Comparison of ENCODE assay signal across 20 mouse cellular contexts in the genomic region with DNA sequence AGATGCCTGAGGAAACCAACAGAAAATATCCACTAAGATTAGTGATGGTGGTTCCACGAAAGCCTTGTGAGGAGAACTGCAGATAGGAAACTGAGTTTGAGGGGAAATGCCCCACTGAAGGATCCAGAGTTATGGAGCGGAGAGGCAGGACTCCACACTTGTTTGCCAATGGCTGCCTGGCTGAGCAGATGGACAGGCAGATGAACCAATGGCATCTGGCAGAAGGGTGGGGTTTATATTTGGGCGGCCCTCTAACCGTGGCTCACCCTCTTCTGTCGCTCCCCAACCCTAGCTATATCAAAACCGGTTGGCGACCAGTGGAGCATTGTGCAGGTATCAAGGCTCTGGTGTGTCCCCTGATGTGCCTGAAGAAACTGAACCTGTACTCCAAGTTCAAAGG. TPM values are rescaled to one million over a fixed set of nuclear protein-coding genes. Genes with fewer than 3 reads are reported as not detected.
DNase-seq lines count a peak whose midpoint lies in the region; ATAC-seq and TF ChIP-seq lines count a peak whose summit lies in the region.
"Had no signal": no experiment of that assay in that cellular context is flagged by ENCODE, and none has a peak within 500 bp of the region (broad histone marks: within the 10 kb centered on the region; RNA-seq: fewer than 3 reads in every experiment).

No protein-coding gene starts in this region.

- no peak for TF ChIP-seq EP300 in stomach, postnatal 0 days (optimal IDR thresholded peaks at IDR 0.05)

- no peaks in the 10 kb centered on the region for H3K36me3 ChIP-seq in hindbrain, embryonic 13.5 days
- no peaks in the 10 kb centered on the region for H3K36me3 ChIP-seq in hindbrain, postnatal 0 days (ENCODE audit: insufficient read depth, low read length)
- H3K36me3 ChIP-seq in neural tube, embryonic 13.5 days = no peaks in the 10 kb centered on the region
- H3K36me3 ChIP-seq in neural tube, embryonic 15.5 days = no peaks in the 10 kb centered on the region
- no peaks in the 10 kb centered on the region for H3K36me3 ChIP-seq in stomach, postnatal 0 days (ENCODE audit: control insufficient read depth, insufficient read depth, low read length)
- H3K36me3 ChIP-seq: forebrain, embryonic 12.5 days had no signal

- TF ChIP-seq POLR2A in cerebellum, adult 2 months (IDR thresholded peaks at IDR 0.05; ENCODE audit: borderline replicate concordance, insufficient read depth, low read length) = no peak

- 83% methylated on average over 7 of the region's 7 CpGs for WGBS in cerebellum, adult 2 months
- WGBS in hindbrain, embryonic 13.5 days = 85% methylated on average over 7 of the region's 7 CpGs
- 84% methylated on average over 7 of the region's 7 CpGs for WGBS in hindbrain, postnatal 0 days
- WGBS in neural tube, embryonic 13.5 days = 76% methylated on average over 7 of the region's 7 CpGs
- 87% methylated on average over 7 of the region's 7 CpGs for WGBS in neural tube, embryonic 15.5 days
- 78% methylated on average over 7 of the region's 7 CpGs for WGBS in stomach, postnatal 0 days

- peak overlapping the region; percentile 32 for H3K4me3 ChIP-seq in cerebellum, adult 2 months (replicated peaks; ENCODE audit: insufficient read depth, low read depth, low read length)
- H3K4me3 ChIP-seq in hindbrain, embryonic 13.5 days = 0 out of 2 replicates have a peak overlapping the region, but pooled peaks have one; percentile 16
- no peak overlapping the region for H3K4me3 ChIP-seq in hindbrain, postnatal 0 days (ENCODE audit: low read length)
- no peak overlapping the region for H3K4me3 ChIP-seq in neural tube, embryonic 13.5 days
- H3K4me3 ChIP-seq in neural tube, embryonic 15.5 days (replicated peaks) = peak overlapping the region; percentile 26
- no peak overlapping the region for H3K4me3 ChIP-seq in stomach, postnatal 0 days (ENCODE audit: low read depth, low read length)
- H3K4me3 ChIP-seq: forebrain, embryonic 12.5 days had no signal

- H3K9ac ChIP-seq in hindbrain, embryonic 13.5 days = no peak overlapping the region
- H3K9ac ChIP-seq in hindbrain, postnatal 0 days (replicated peaks; ENCODE audit: low read length) = no peak overlapping the region
- no peak overlapping the region for H3K9ac ChIP-seq in neural tube, embryonic 13.5 days
- no peak overlapping the region for H3K9ac ChIP-seq in neural tube, embryonic 15.5 days (replicated peaks)
- H3K9ac ChIP-seq in stomach, postnatal 0 days (ENCODE audit: low read length) = no peak overlapping the region
- H3K9ac ChIP-seq: forebrain, embryonic 12.5 days; liver, embryonic 14.5 days had no signal

- H3K4me1 ChIP-seq in cerebellum, adult 2 months (ENCODE audit: control insufficient read depth, insufficient read depth, low read length) = no peaks in the 10 kb centered on the region; the same call in 1 of the 2 replicates
- no peaks in the 10 kb centered on the region for H3K4me1 ChIP-seq in hindbrain, embryonic 13.5 days (replicated peaks)
- H3K4me1 ChIP-seq in hindbrain, postnatal 0 days (ENCODE audit: insufficient read depth, low read length) = no peaks in the 10 kb centered on the region
- H3K4me1 ChIP-seq in neural tube, embryonic 13.5 days (replicated peaks) = no peaks in the 10 kb centered on the region
- no peaks in the 10 kb centered on the region for H3K4me1 ChIP-seq in neural tube, embryonic 15.5 days
- no peaks in the 10 kb centered on the region for H3K4me1 ChIP-seq in stomach, postnatal 0 days (replicated peaks; ENCODE audit: control insufficient read depth, insufficient read depth)
- H3K4me1 ChIP-seq: forebrain, embryonic 12.5 days had no signal

- no peak for TF ChIP-seq CTCF in cerebellum, adult 2 months (IDR thresholded peaks at IDR 0.05; ENCODE audit: borderline replicate concordance, insufficient read depth, low read depth, low read length)
- no peak for TF ChIP-seq CTCF in hindbrain, postnatal 0 days (IDR thresholded peaks at IDR 0.05; ENCODE audit: low read depth)
- no peak for TF ChIP-seq CTCF in stomach, postnatal 0 days (IDR thresholded peaks at IDR 0.05; ENCODE audit: low read depth)

- H3K4me2 ChIP-seq in hindbrain, embryonic 13.5 days = no peak overlapping the region; the same call in 1 of the 2 replicates
- no peak overlapping the region for H3K4me2 ChIP-seq in hindbrain, postnatal 0 days (ENCODE audit: low read depth, low read length)
- H3K4me2 ChIP-seq in neural tube, embryonic 13.5 days = peak overlapping the region; percentile 27
- peak overlapping the region; percentile 27; the same call in 1 of the 2 replicates for H3K4me2 ChIP-seq in neural tube, embryonic 15.5 days
- H3K4me2 ChIP-seq in stomach, postnatal 0 days (replicated peaks; ENCODE audit: low read depth) = no peak overlapping the region
- H3K4me2 ChIP-seq: forebrain, embryonic 12.5 days had no signal

- no peak for ATAC-seq in hindbrain, embryonic 13.5 days (ENCODE audit: low FRiP score)
- no peak for ATAC-seq in hindbrain, postnatal 0 days
- ATAC-seq in neural tube, embryonic 13.5 days (ENCODE audit: low read depth) = no peak
- no peak for ATAC-seq in neural tube, embryonic 15.5 days (ENCODE audit: low FRiP score)
- no peak for ATAC-seq in stomach, postnatal 0 days (ENCODE audit: low FRiP score, low TSS enrichment)
- ATAC-seq: activated CD4-positive, CD25-positive, alpha-beta regulatory T cell, adult 4 months; CD4-positive, CD25-positive, alpha-beta regulatory T cell, adult 4 months had no signal

- H3K27me3 ChIP-seq in cerebellum, adult 2 months (ENCODE audit: control insufficient read depth, insufficient read depth, low read length) = no peaks in the 10 kb centered on the region
- 0 out of 2 replicates have a peak, but pooled peaks cover 4% of the 10 kb centered on the region for H3K27me3 ChIP-seq in hindbrain, embryonic 13.5 days
- no peaks in the 10 kb centered on the region for H3K27me3 ChIP-seq in hindbrain, postnatal 0 days (ENCODE audit: insufficient read depth, low read length)
- H3K27me3 ChIP-seq in neural tube, embryonic 13.5 days = no peaks in the 10 kb centered on the region
- H3K27me3 ChIP-seq in neural tube, embryonic 15.5 days (replicated peaks) = no peaks in the 10 kb centered on the region
- no peaks in the 10 kb centered on the region for H3K27me3 ChIP-seq in stomach, postnatal 0 days (ENCODE audit: control insufficient read depth, insufficient read depth, low read length)

- no peak for DNase-seq in cerebellum, adult 2 months
- no peak for DNase-seq in cerebellum, adult 9-10 months
- no peak for DNase-seq in hindbrain, postnatal 0 days (ENCODE audit: low spot score)
- DNase-seq in neural tube, embryonic 10.5 days (ENCODE audit: extremely low spot score, low spot score) = no peak
- no peak for DNase-seq in stomach, postnatal 0 days (ENCODE audit: low spot score)
- DNase-seq: adrenal gland, postnatal 25 days; cerebellum, postnatal 10 days; gastrocnemius, postnatal 36 days; retina, postnatal 1 day; thymus, adult 2 months had no signal

- H3K27ac ChIP-seq in cerebellum, adult 2 months (ENCODE audit: insufficient read depth, low read length) = no peak overlapping the region
- no peak overlapping the region for H3K27ac ChIP-seq in hindbrain, embryonic 13.5 days
- H3K27ac ChIP-seq in hindbrain, postnatal 0 days = no peak overlapping the region
- no peak overlapping the region for H3K27ac ChIP-seq in neural tube, embryonic 13.5 days (replicated peaks)
- H3K27ac ChIP-seq in neural tube, embryonic 15.5 days (replicated peaks) = no peak overlapping the region
- H3K27ac ChIP-seq in stomach, postnatal 0 days (replicated peaks) = no peak overlapping the region
- H3K27ac ChIP-seq: forebrain, embryonic 12.5 days; liver, embryonic 14.5 days had no signal

- H3K9me3 ChIP-seq in hindbrain, embryonic 13.5 days = 0 out of 2 replicates have a peak, but pooled peaks cover 5% of the 10 kb centered on the region
- H3K9me3 ChIP-seq in hindbrain, postnatal 0 days (ENCODE audit: low read length) = no peaks in the 10 kb centered on the region
- no peaks in the 10 kb centered on the region for H3K9me3 ChIP-seq in neural tube, embryonic 13.5 days
- H3K9me3 ChIP-seq in neural tube, embryonic 15.5 days (replicated peaks) = no peaks in the 10 kb centered on the region
- no peaks in the 10 kb centered on the region for H3K9me3 ChIP-seq in stomach, postnatal 0 days (ENCODE audit: control insufficient read depth, low read length)
- H3K9me3 ChIP-seq: forebrain, embryonic 12.5 days had no signal

RNA-seq across cellular contexts. Expression of a gene that starts 12.4 kb away (rescaled TPM):
- 0.49 and 0.52 TPM in 2 replicates for polyA plus RNA-seq in cerebellum, adult 2 months (2012; rRNA removed)
- 0.14 and 0.42 TPM in 2 replicates for polyA plus RNA-seq in hindbrain, embryonic 13.5 days (2015; fragmentation: Nextera tagmentation; extraction: Ambion mirVana)
- 0.22 and 0.58 TPM in 2 replicates for total RNA-seq in hindbrain, postnatal 0 days (2014; rRNA removed)
- polyA plus RNA-seq in hindbrain, postnatal 0 days (2015; fragmentation: Nextera tagmentation; extraction: Ambion mirVana) = 0.11 and 0.23 TPM in 2 replicates
- polyA plus RNA-seq in neural tube, embryonic 13.5 days (2015; fragmentation: Nextera tagmentation; extraction: Ambion mirVana) = 0.08 and 0.39 TPM in 2 replicates
- 0.46 and 0.47 TPM in 2 replicates for polyA plus RNA-seq in neural tube, embryonic 15.5 days (2015; fragmentation: Nextera tagmentation; extraction: Ambion mirVana)
- 1.9 and 2.1 TPM in 2 replicates for polyA plus RNA-seq in stomach, postnatal 0 days (2015; fragmentation: Nextera tagmentation; extraction: Ambion mirVana)
- polyA plus RNA-seq: CD4-positive, CD25-positive, alpha-beta regulatory T cell, adult 4 months had no signal

RNA-seq across cellular contexts. Expression of a gene that starts 29.5 kb away (rescaled TPM):
- 0.03 TPM in 1 of 2 replicates, not detected in the other for polyA plus RNA-seq in cerebellum, adult 2 months (2012; rRNA removed)
- not detected in 2 replicates for polyA plus RNA-seq in hindbrain, embryonic 13.5 days (2015; fragmentation: Nextera tagmentation; extraction: Ambion mirVana)
- 0.84 TPM in 1 of 2 replicates, not detected in the other for total RNA-seq in hindbrain, postnatal 0 days (2014; rRNA removed)
- polyA plus RNA-seq in hindbrain, postnatal 0 days (2015; fragmentation: Nextera tagmentation; extraction: Ambion mirVana) = not detected in 2 replicates
- polyA plus RNA-seq in neural tube, embryonic 13.5 days (2015; fragmentation: Nextera tagmentation; extraction: Ambion mirVana) = not detected in 2 replicates
- 0.51 TPM in 1 of 2 replicates, not detected in the other for polyA plus RNA-seq in neural tube, embryonic 15.5 days (2015; fragmentation: Nextera tagmentation; extraction: Ambion mirVana)
- 0.56 and 0.63 TPM in 2 replicates for polyA plus RNA-seq in stomach, postnatal 0 days (2015; fragmentation: Nextera tagmentation; extraction: Ambion mirVana)
- total RNA-seq: gastrocnemius, postnatal 36 days; megakaryocyte, adult 5-6 weeks had no signal
- polyA plus RNA-seq: activated CD4-positive, CD25-positive, alpha-beta regulatory T cell, adult 4 months; CD4-positive, CD25-positive, alpha-beta regulatory T cell, adult 4 months; forebrain, embryonic 12.5 days; heart, postnatal 0 days; kidney, embryonic 14.5 days had no signal

Comparison
In these comparisons a context has a peak if more than half of its experiments do, and no peak if none do; other contexts are left out.
1. H3K4me3 ChIP-seq: peak in cerebellum, adult 2 months (single experiment), hindbrain, embryonic 13.5 days (single experiment) and neural tube, embryonic 15.5 days (single experiment); none in hindbrain, postnatal 0 days (single experiment), neural tube, embryonic 13.5 days (single experiment) and stomach, postnatal 0 days (single experiment).
2. H3K4me2 ChIP-seq: peak in neural tube, embryonic 13.5 days (single experiment) and neural tube, embryonic 15.5 days (single experiment); none in hindbrain, embryonic 13.5 days (single experiment), hindbrain, postnatal 0 days (single experiment) and stomach, postnatal 0 days (single experiment).